Mouse (Mus musculus): ENCODE measurements around the gene Btbd7.
A peak's percentile ranks its signal among the peaks of the same experiment; 100 is the strongest.

Gene Btbd7

GRCm38 (mm10) chr12:102779452-102779851 lies 98.8 kb downstream of the Btbd7 start:
- peak; percentile 34 for DNase-seq

GRCm38 (mm10) chr12:102778151-102778550 lies 100.1 kb downstream of the Btbd7 start:
- DNase-seq, result no peak

- no peak for DNase-seq
Measured at GRCm38 (mm10) chr12:102776035-102776434, 102.2 kb downstream of the Btbd7 start.

- DNase-seq, result no peak
Measured at GRCm38 (mm10) chr12:102772676-102773075, 105.6 kb downstream of the Btbd7 start.

GRCm38 (mm10) chr12:102771601-102772000 lies 106.7 kb downstream of the Btbd7 start:
- no peak for DNase-seq

GRCm38 (mm10) chr12:102769000-102769399 lies 109.3 kb downstream of the Btbd7 start:
- no peak for DNase-seq

- DNase-seq, result no peak
Measured at GRCm38 (mm10) chr12:102763696-102764095, 114.6 kb downstream of the Btbd7 start.

- no peak for DNase-seq
Measured at GRCm38 (mm10) chr12:102761668-102762067, 116.6 kb downstream of the Btbd7 start.

GRCm38 (mm10) chr12:102758936-102759335 lies 119.3 kb downstream of the Btbd7 start:
- peak; percentile 12 for DNase-seq

GRCm38 (mm10) chr12:102758403-102758756 lies 119.9 kb downstream of the Btbd7 start, which contains the start of gene Gm20604:
Gm20604 (minus strand) TSS chr12:102758672.
- DNase-seq, result no peak

- peak; percentile 99 for DNase-seq
Measured at GRCm38 (mm10) chr12:102757689-102758402, 120.4 kb downstream of the Btbd7 start, which contains the start of the genes Gm28051, Gon7 and Ubr7. Gm28051 (minus strand) TSS chr12:102757765. Gon7 (minus strand) TSS chr12:102757803. Ubr7 (plus strand) TSS chr12:102757967.

GRCm38 (mm10) chr12:102757055-102757688 lies 121.1 kb downstream of the Btbd7 start:
- DNase-seq, result peak; percentile 37

GRCm38 (mm10) chr12:102756304-102756703 lies 122.0 kb downstream of the Btbd7 start:
- peak; percentile 19 for DNase-seq

- no peak for DNase-seq
Measured at GRCm38 (mm10) chr12:102748256-102748655, 130.0 kb downstream of the Btbd7 start.

- no peak for DNase-seq
Measured at GRCm38 (mm10) chr12:102744839-102745238, 133.4 kb downstream of the Btbd7 start.

GRCm38 (mm10) chr12:102743589-102744574 lies 134.4 kb downstream of the Btbd7 start, which contains the start of the genes Moap1 and Tmem251:
Moap1 (minus strand) TSS chr12:102743661.
Tmem251 (plus strand) TSS chr12:102743762.
- DNase-seq, result peak; percentile 95

GRCm38 (mm10) chr12:102743036-102743588 lies 135.2 kb downstream of the Btbd7 start:
- no peak for DNase-seq

- no peak for DNase-seq
Measured at GRCm38 (mm10) chr12:102742056-102742455, 136.2 kb downstream of the Btbd7 start.

GRCm38 (mm10) chr12:102740285-102740684 lies 138.0 kb downstream of the Btbd7 start:
- DNase-seq, result peak; percentile 37

GRCm38 (mm10) chr12:102739096-102739495 lies 139.2 kb downstream of the Btbd7 start:
- DNase-seq, result no peak

GRCm38 (mm10) chr12:102733381-102733780 lies 144.9 kb downstream of the Btbd7 start:
- peak; percentile 72 for DNase-seq

Measured in embryo, embryonic 11 days (tissue).